23 mouse cellular contexts compared by ENCODE assay signal in genomic region chr11:26076335-26076734, GRCm38 (mm10).
"Had no signal": no experiment of that assay in that cellular context is flagged by ENCODE, and none has a peak within 500 bp of the region (broad histone marks: within the 10 kb centered on the region; RNA-seq: fewer than 3 reads in every experiment).

No protein-coding gene starts in this region.

- H3K4me3 ChIP-seq: kidney, embryonic 15.5 days; limb, embryonic 10.5 days; limb, embryonic 13.5 days; liver, embryonic 13.5 days; midbrain, embryonic 12.5 days; midbrain, embryonic 15.5 days; neural tube, embryonic 12.5 days; neural tube, embryonic 15.5 days had no signal

- H3K9ac ChIP-seq: kidney, embryonic 15.5 days; limb, embryonic 13.5 days; liver, embryonic 13.5 days; midbrain, embryonic 12.5 days; midbrain, embryonic 15.5 days; neural tube, embryonic 12.5 days; neural tube, embryonic 15.5 days had no signal

- H3K27me3 ChIP-seq: kidney, embryonic 15.5 days; limb, embryonic 13.5 days; liver, embryonic 13.5 days; midbrain, embryonic 12.5 days; midbrain, embryonic 15.5 days; neural tube, embryonic 12.5 days; neural tube, embryonic 15.5 days had no signal

- DNase-seq: kidney, adult 11 months; kidney, adult 8-10 months; kidney, postnatal 10 days; kidney, postnatal 36 days; liver; liver, embryonic 13.5 days; lung, adult 2 months; lung, postnatal 14 days; lung, postnatal 4 days; right cerebral cortex, adult 18-20 months; right cerebral cortex, postnatal 14 days; right cerebral cortex, postnatal 4 days; thymus, adult 2 months; thymus, postnatal 14 days; thymus, postnatal 4 days had no signal

- H3K4me2 ChIP-seq: kidney, embryonic 15.5 days; limb, embryonic 13.5 days; liver, embryonic 13.5 days; midbrain, embryonic 12.5 days; midbrain, embryonic 15.5 days; neural tube, embryonic 12.5 days; neural tube, embryonic 15.5 days had no signal

- H3K27ac ChIP-seq: kidney, embryonic 15.5 days; limb, embryonic 10.5 days; limb, embryonic 13.5 days; liver, embryonic 13.5 days; midbrain, embryonic 12.5 days; midbrain, embryonic 15.5 days; neural tube, embryonic 12.5 days; neural tube, embryonic 15.5 days; stomach, postnatal 0 days had no signal

- ATAC-seq: midbrain, embryonic 15.5 days had no signal

- H3K9me3 ChIP-seq: kidney, embryonic 15.5 days; limb, embryonic 10.5 days; limb, embryonic 13.5 days; liver, embryonic 13.5 days; midbrain, embryonic 12.5 days; midbrain, embryonic 15.5 days; neural tube, embryonic 12.5 days; neural tube, embryonic 15.5 days had no signal

- H3K36me3 ChIP-seq: kidney, embryonic 15.5 days; limb, embryonic 10.5 days; limb, embryonic 13.5 days; liver, embryonic 13.5 days; midbrain, embryonic 12.5 days; midbrain, embryonic 15.5 days; neural tube, embryonic 12.5 days; neural tube, embryonic 15.5 days had no signal

- H3K4me1 ChIP-seq: kidney, embryonic 15.5 days; limb, embryonic 13.5 days; liver, embryonic 13.5 days; neural tube, embryonic 12.5 days; neural tube, embryonic 15.5 days had no signal
